Mouse (Mus musculus) embryonic fibroblast, embryonic 13.5 days (primary cell): ENCODE measurements around the gene Bbs9.

Source experiments
- CTCF ChIP-seq: IDR thresholded peaks from 2 replicates; pipeline ENCODE4 v1.5.1; 2011; ENCODE audit warnings: mild to moderate bottlenecking, control low read depth, low read length, moderate library complexity, borderline replicate concordance; ENCODE audit not compliant: insufficient read depth
- POLR2A ChIP-seq: IDR thresholded peaks from 2 replicates; pipeline ENCODE4 v1.6.1; 2011; ENCODE audit warnings: low read depth, mild to moderate bottlenecking, control low read depth, low read length, moderate library complexity

DNA sequence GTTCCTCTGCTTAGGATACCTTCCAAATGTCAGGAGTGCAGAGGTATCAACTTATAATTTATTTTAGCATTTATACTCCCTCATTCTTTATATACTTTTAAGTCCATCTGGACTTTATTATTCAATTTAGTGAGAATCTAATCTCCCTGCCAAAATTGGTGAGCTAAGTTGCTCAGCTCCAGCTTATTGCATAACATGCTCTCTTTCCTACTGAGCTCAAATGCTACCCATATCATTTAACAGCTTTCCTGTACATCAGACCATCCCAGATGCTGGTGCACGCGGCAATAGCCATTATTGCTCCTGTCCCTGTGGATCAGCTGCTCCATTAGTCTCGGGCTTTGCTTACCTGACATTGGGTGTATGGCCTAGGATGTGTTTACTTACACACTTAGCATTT is 208.3 kb downstream of the Bbs9 start:
- TF ChIP-seq CTCF = no peak
- TF ChIP-seq POLR2A = no peak
